Mouse (Mus musculus) heart, postnatal 25 days (tissue): ENCODE data around the gene Usp50. TPM values are rescaled to one million over a fixed set of nuclear protein-coding genes. Genes with fewer than 3 reads are reported as not detected.

Experiments used
- DNase-seq: peaks from one replicate; pipeline ENCODE4 v3.0.0; 2022; ENCODE audit warnings: low spot score
- intact Hi-C: fragments of 180-260 bp; cut with DNase I; formaldehyde crosslinking; loops from one replicate; pipeline ENCODE4 v1.15.1; 2025
- total RNA-seq, 2 experiments: library from RNA; stranded (reverse); gene quantifications; 2 replicates each; pipeline ENCODE4 v1.2.3; 2021

The Usp50 gene
- total RNA-seq, 2 experiments from 2014 or later, result not detected

DNA sequence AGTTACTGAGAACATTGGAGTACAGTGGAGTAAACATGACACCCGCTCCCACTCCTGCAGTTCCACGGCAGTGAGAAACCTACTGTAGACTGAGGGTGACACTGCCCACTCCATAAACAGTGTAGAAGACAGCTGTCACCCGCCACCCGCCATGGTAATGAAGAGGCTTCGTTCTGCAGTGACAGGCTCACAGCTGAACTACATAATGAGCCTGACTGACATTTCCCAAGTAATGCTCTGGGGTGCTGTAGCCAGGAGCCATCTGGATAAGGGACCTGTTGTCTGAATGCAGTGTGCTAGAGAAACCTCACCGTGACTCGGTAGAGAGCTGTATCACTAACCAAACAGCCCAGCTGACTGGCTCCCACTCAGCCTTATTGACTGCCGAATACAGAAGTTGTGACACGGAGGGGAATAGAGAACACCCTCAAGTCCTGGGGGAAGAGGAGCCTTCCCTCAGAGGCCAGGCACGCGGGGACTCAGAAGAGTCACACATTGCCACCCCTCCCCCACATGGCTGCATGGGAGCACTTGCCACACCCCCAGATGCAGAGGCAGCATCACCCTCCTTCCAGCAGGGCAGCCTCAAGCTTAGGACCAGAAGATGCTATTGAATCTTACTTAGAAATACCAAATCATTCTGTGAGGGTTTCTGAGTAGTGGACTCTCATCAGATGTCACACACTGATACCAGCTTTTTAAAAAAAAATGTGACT lies 17.2 kb downstream of the Usp50 start:
- intact Hi-C loops, result no loop called here
- DNase-seq, result no peak

DNA sequence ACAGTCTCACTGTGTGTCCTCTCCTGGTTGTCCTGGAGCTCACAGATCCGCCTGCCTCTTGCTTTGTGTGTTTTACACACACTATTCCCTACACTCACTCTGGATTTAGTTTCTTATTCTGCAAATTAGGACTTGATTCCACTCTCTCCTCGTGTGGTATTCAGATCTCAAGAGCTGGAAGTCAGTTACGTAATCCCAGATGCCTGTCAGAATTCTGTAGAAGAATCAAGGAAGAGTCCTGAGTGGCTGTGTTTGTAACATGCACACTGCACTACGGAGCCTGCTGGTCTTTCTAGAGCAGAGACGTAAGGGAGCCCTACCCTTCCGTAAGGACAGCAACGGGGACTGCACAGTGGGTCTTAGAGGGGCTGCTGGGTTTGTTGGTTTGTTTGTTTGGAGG lies 23.9 kb downstream of the Usp50 start:
- intact Hi-C loops, result no loop called here
- no peak for DNase-seq

DNA sequence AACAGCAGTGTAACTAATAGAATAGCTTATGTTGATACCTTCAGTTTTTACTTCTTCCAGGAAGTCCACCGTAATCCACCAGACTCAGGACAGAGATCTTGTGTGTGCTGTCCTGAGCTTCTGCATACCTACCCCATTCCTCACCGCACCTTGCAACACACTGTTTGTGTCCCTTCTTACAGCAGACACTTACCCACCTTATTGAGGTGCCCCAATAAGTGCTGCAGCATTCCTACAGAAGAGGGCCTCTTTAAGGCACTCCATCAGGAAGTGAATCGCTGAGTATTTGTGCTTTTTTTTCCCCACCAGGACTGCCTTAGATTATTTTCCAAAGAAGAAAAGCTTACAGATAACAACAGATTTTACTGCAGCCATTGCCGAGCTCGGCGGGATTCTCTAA lies 27.6 kb downstream of the Usp50 start:
- no peak for DNase-seq
- intact Hi-C loops, result no loop called here

DNA sequence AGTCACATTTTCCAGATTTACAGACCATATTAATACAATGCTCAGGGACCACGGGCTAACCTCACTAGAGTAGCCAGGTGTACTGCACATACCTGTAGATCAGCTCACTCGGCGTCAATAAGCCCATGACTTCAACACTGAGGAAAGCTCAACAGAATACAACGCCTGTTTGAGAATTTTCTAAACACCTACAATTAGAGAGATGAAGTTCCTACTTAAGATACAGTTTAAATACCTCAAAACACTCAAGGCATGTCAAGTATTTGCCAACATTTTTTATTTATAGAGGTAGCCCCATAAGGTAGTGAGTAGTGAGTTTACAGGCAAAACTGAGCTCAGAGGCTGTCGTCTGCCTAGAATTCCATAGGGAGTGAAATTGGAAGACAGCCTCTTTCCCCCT lies 39.9 kb downstream of the Usp50 start:
- intact Hi-C loops, result no loop called here
- no peak for DNase-seq

DNA sequence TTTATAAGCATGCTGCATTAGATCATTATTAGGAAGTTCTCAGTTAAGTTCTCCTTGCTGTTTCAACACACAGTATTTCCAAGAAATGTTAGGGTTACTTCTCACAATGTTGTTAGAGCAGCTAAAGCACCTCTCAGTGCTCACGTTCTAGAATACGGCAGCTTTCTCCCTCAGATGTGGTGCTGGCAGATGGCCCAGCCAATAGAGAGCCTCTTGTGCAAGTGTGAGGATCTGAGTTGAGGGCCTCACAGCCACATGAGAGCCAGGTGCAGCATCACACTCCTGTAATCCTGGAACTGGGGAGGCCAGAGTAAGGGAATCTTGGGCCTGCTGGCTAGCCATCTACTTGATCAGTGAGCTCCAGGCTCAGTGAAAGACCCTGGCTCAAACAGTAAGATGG lies 43.0 kb downstream of the Usp50 start:
- intact Hi-C loops, result no loop called here

DNA sequence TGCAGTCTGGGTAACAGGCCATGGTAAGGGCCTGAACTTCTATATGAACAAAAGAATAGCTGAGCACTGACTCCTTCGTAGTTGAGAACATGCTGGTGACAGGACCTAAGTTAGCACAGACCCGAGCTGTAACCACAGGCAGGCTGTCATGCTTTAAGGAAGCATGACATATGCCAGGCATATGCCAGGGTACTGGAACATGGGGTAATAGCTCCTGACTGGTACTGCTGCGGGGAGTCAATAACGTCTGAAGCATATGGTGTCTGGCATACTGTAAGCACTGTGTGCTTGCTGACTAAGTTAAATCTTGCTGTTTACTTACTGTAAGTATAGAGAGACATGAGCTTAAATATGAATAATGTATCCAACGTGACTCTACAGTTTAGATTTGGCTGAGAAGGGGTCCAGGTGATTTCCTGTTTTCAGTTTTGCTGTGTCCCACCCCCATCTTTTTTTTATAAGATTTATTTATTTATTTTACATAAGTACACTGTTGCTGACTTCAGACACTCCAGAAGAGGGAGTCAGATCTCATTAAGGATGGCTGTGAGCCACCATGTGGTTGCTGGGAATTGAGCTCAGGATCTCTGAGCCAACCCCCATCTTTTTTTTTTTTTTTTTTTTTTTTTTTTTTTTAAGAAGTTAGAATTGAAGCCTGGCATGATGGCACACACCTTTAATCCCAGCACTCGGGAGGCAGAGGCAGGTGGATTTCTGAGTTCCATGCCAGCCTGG lies 47.8 kb downstream of the Usp50 start:
- DNase-seq, result no peak
- intact Hi-C loops, result no loop called here

More for the DNA sequence above, 43.0 kb downstream of the Usp50 start:
- DNase-seq, result no peak

DNA sequence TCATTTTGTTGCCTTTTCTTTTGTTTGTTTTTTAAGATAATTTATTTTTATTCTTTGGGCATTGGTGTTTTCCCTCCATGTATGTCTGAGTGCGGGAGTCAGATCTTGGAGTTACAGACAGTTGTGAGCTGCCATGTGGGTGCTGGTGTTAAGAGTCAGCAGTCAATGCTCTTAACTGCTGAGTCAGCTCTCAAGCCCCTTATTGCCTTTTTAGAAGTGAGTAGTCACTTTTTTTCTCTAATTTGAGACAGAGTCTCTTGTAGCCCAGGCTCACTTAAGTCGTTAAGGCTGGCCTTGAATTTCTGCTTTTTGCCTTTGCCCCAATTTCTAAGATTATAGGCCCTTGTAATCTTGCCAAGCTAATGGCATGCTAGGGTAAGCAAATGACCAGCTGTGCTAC lies 52.8 kb downstream of the Usp50 start:
- intact Hi-C loops, result no loop called here
- no peak for DNase-seq

DNA sequence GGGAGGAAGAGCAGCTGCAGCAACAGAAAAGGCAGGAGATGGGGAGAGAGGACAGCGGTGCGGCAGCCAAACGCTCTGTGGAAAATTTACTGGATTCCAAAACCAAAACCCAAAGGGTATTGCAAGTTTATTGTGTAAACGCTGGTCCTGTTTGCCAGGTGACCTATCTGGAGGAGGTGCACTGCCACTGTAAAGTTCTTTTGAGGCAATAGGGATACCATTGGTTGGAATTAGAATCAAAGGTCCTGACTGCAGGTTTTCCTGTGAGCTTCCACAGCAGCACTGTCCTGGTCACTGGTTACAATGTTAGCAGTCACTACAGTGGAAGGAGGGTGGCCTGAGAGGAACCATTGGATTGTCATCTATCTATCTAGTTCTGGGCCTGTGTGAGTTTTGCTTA lies 54.1 kb downstream of the Usp50 start:
- DNase-seq, result no peak
- intact Hi-C loops, result no loop called here

DNA sequence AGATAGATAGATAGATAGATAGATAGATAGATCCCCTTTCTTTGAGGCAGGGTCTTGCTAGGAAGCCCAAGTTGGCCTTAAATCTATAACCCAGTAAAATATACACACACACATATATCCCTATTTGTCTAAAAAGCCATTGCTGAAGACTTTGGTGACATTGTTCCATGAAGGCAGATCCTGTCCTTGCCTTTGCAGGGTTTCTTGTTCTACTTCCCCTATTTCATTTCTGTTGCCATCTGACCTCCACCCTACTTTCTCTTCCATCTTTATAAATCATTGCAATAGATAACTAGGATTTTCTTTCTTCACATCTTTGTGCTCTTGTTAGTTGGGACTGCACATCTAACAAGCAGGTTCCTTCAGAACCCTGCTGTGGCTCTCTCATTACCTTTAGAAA lies 70.3 kb downstream of the Usp50 start:
- intact Hi-C loops, result no loop called here
- no peak for DNase-seq

DNA sequence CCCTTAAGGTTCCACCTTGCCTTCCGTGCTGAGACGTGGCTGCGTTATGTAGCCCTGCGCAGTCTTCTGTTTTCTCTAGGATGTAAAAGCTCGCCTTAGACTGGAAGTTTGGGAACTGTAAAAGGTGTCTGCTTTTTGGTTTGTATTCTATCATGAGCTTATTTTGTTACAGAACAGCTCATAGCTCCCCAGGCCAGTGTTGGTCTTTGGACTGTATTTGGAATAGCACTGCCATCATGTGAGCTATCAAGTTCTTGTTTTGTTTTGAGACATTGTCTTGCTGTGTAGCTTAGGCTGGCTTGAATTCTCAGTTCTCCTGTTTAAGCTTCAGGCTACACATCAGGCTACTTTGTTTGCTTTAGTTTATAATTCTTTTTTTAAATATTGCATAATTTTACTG lies 70.7 kb downstream of the Usp50 start:
- no peak for DNase-seq
- intact Hi-C loops, result no loop called here

DNA sequence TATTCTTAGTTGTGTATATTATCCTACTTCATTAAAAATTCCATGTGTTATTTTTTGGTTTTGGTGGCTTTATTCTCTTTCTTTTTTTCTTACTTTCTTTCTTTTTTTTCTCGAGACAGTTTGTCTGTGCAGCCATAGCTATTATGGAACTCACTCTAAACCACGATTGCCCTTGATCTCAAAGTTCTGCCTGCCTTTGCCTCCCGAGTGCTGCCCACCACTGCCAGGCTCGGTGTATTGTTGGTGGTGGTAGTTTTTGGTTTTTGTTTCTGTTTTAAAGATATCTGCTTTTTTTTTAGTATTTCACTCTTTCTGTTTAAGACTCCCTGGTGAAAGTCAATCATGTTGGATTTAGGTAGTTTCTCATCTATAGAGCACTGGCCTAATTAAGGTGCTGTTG lies 74.9 kb downstream of the Usp50 start:
- no peak for DNase-seq
- intact Hi-C loops, result no loop called here

DNA sequence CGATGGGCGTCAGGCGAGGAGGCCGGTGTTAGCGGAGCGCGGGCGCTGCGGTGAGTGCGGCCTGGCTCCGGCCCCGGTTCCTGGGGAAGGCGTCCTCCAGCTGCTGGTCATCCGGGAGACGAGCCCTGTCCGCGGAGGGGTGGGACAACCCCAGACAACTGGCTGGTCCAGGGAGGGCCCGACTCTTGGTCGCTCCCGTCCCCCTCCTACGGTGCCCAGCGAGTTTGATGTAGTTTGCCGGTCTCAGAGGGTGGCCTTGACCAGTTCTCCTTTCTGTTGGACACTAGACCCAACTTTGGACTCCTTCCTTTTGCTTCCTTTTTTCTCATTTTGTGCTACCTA lies 75.9 kb downstream of the Usp50 start:
- intact Hi-C loops, result loop anchor here (2.0 kb wide), 1 partner anchor 33 kb away; no protein-coding TSS in a partner anchor
- no peak for DNase-seq

DNA sequence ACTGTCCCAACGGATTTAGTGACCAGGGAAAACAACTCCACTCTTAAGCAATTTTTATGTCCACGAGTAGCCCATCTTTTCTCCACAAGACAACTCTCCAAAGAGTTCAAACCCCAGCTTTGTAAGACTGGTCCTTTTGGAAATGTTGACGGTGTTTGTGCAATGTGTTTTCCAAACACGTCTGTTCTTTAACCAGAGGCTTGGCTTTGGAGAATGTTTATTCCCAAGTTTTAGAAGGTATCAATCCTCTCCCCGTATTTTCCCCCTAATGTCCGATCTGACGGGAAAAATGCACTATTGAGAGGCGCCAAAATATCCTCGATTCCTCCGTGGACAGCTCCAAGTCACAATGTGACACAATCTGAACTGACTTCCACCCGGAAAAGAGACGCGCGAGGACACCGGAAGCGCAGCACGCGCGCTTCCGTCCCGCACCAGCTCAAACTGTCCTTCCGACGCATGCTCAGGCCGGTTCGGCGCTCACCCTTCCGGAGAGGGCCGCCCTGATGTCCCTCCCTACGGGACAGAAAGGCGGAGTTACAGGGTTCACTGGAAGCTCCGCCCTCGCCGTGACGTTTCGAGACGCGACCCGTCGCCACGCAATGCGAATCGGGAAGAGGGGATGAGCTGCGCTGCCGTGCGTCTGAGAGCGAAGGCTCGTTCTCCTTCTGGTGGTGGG lies 76.4 kb downstream of the Usp50 start, which contains the start of gene Usp8:
Usp8 (plus strand) TSS at position 570 of the 679 bp plus-strand sequence.
- intact Hi-C loops, result loop anchor here (2.0 kb wide), 1 partner anchor 32 kb away; no protein-coding TSS in a partner anchor
- DNase-seq, result peak; percentile 95

DNA sequence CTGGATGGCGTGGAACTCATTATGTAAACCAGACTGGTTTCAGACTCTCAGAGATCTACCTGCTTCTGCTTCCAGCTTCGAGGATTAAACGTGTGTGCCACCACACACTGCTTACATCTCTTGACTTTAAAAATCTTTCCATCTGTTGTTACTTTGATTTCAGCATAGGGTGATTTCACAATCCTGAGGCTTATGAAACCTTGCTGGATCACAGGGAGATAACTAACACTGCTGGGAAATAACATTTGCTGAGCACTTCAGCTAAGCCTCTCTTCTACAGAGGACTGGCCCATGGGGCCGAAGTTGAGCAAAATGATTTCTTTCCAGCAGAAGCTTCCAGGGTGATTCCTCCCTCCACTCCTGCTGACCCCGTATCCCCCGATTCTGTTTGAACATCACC lies 88.0 kb downstream of the Usp50 start:
- intact Hi-C loops, result no loop called here
- DNase-seq, result no peak

DNA sequence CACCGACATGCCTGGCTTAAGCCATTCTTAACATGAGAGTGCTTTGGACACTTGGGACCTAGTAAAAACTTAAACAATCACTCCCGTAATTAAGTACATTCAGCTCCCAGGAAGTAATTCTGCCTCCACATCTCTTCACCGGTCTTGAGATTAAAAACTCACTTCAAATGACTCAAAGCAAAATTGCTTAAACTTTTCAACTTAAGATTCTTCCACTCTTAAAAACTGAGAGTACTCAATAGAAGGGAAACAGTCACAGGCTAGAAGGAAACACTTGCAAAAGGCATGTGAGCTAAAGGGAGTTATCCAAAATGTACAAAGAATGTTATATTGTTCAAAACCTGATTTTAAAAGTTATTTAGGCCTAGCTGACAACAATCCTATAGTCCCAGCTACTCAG lies 92.0 kb downstream of the Usp50 start:
- intact Hi-C loops, result no loop called here

DNA sequence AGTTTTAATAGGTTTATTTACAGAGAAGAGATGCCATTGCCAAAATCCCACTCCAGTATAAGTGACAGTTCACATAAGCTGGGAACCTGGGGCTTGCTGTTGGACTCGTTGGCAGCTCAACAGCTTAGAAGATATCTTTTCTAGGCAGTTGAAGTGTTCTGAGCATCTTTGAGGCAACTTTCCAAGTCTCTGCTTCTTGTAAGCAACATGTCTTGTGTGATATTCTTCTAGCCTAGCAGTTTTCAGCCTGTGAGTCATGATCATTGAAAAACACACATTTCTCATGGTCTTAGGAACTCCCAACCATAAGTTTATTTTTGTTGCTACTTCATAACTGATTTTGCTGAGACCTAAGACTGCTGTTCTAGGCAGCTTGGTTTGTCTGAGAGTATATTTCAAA lies 100.3 kb downstream of the Usp50 start:
- intact Hi-C loops, result loop anchor here (2.0 kb wide), 1 partner anchor 22 kb away; no protein-coding TSS in a partner anchor
- no peak for DNase-seq

More for the DNA sequence above, 92.0 kb downstream of the Usp50 start:
- DNase-seq, result no peak

DNA sequence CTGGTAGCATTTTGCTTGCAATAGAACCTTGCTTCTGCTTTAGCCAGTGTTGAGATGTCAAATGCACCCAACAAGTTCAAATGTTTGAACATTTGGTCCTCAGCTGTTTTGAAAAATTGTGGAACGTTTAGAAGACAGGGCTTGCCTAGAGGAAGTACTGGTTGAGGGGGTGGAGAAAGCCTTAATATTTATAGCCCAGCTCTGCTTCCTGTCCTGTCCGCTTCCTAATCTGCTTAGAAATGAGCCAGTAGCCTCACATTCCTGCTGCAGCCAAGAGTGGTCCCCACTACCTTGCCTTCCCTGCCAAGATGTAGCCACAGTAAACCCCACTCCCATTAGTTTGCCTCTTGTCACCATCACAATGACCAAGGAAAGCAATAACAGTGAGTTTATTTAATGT lies 100.9 kb downstream of the Usp50 start:
- intact Hi-C loops, result loop anchor here (2.0 kb wide), 1 partner anchor 22 kb away; no protein-coding TSS in a partner anchor
- no peak for DNase-seq

DNA sequence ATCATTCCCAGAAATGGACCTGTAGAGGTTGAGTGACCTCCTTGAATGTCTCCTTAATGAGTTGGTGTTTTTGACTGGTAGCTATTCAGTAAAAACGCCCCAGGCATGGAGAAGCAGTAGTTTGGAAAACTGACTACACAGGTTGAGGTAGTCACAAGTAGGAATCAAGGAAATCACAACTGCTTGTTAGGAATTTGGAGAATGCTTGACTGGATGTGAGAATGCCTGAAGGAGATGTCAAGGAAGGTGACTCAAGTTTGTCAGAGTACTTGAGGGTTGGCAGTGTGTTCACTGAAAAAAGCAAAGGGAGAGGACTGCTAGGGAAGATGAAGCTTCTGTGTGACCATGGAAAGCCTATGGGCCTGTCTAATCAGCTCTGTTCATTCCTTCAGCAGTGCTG lies 105.9 kb downstream of the Usp50 start:
- intact Hi-C loops, result no loop called here

DNA sequence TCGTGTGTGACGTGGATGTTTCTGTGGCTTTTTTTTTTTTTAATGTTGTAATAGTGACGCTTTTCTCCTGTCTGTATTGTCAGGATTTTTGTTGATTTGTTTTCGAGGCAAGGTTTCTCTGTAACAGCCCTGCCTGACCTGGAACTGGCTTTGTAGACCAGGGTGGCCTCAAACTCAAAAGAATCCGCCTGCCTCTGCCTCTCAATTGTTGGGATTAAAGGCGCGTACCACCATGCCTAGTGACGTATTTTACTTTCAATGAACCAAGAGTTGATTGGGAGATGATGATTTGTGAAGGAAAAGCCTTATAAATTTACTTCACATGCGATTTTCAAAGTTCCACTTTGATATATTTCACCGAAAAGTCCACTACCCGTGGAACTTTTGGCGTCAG lies 107.2 kb downstream of the Usp50 start, which contains the start of gene Gabpb1:
Gabpb1 (minus strand) TSS at position 216 of the 394 bp plus-strand sequence.
- no peak for DNase-seq
- intact Hi-C loops, result no loop called here

More for the DNA sequence above, 105.9 kb downstream of the Usp50 start:
- DNase-seq, result no peak
